15 mouse cellular contexts compared by ENCODE assay signal in the genomic region with DNA sequence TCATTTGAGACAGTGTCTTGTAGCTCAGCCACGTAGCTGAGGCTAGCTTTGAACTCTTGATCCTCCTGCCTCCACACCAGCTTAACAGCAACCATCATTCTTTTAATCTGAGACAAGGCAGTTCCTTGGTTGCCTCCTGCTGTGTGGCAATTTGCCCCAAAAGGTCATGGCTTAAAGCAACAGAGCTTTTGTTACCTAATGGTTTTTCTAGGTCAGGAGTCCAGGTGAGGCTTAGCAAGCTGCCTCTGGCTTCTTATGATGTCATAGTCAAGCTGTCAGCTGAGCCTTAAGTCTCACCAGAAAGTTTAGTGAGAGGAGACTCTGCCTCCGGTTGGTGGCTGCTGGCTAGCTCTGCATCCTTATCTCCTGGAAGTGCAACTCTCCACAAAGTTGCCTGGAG. TPM values are rescaled to one million over a fixed set of nuclear protein-coding genes. Genes with fewer than 3 reads are reported as not detected.
DNase-seq lines count a peak whose midpoint lies in the region.
"Had no signal": no experiment of that assay in that cellular context is flagged by ENCODE, and none has a peak within 500 bp of the region (broad histone marks: within the 10 kb centered on the region; RNA-seq: fewer than 3 reads in every experiment).

No protein-coding gene starts in this region.

- DNase-seq in heart, adult 11 months: peak; percentile 78
- no peak for DNase-seq in heart, postnatal 36 days
- DNase-seq in kidney, adult 9 months: peak; percentile 91
- no peak for DNase-seq in kidney, postnatal 4 days
- DNase-seq in ZHBTc4 (ENCODE audit: low read depth, low spot score): peak; percentile 91
- DNase-seq in retina, postnatal 1 day: peak; percentile 14
- no peak for DNase-seq in cerebellum, postnatal 10 days
- DNase-seq in gastrocnemius, postnatal 36 days: no peak
- DNase-seq: adrenal gland, adult 8-10 months; cerebellum, adult 11 months; cerebellum, postnatal 36 days; gastrocnemius, postnatal 10 days; heart, postnatal 10 days; layer of hippocampus, postnatal 36 days; thymus, postnatal 4 days had no signal

- intact Hi-C loops in heart, postnatal 36 days (cut with DNase I): loop anchor here (5.0 kb wide), 4 partner anchors 43 to 67 kb away; partner anchors contain the start of genes Akap1, Coil and Scpep1
- intact Hi-C loops in gastrocnemius, postnatal 36 days (cut with DNase I): loop anchor here (5.0 kb wide), 2 partner anchors 52 to 67 kb away; partner anchors contain the start of genes Coil and Scpep1

RNA-seq across cellular contexts. Expression of gene Akap1, which starts 41.2 kb away (rescaled TPM):
- 100 to 1,000 TPM; 117 to 139 TPM for total RNA-seq in heart, postnatal 36 days (2021)
- 10 to 100 TPM; 57.0 to 75.1 TPM for total RNA-seq in gastrocnemius, postnatal 36 days (2021)

RNA-seq across cellular contexts. Expression of gene Scpep1, which starts 49.6 kb away (rescaled TPM):
- total RNA-seq in heart, postnatal 36 days (2021): 10 to 100 TPM; 19.2 to 21.7 TPM
- total RNA-seq in gastrocnemius, postnatal 36 days (2021): 1 to 10 TPM; 8.4 to 9.0 TPM

Comparison
In these comparisons a context has a peak if more than half of its experiments do, and no peak if none do; other contexts are left out.
1. DNase-seq: peak in heart, adult 11 months (single experiment), kidney, adult 9 months (single experiment), ZHBTc4 (single experiment) and retina, postnatal 1 day (single experiment); none in heart, postnatal 36 days (0 of 2), kidney, postnatal 4 days (0 of 2), cerebellum, postnatal 10 days (0 of 2) and gastrocnemius, postnatal 36 days (0 of 2).